Mouse (Mus musculus) frontal cortex, postnatal 36 days (tissue): Measurements from ENCODE around the gene Sez6l.
A peak's percentile ranks its signal among the peaks of the same experiment; 100 is the strongest.

Source experiments
- DNase-seq, 2 experiments: peaks; one replicate each; pipeline ENCODE4 v3.0.0; 2022; ENCODE audit warnings: low spot score in 2 of 2

The Sez6l gene

DNA sequence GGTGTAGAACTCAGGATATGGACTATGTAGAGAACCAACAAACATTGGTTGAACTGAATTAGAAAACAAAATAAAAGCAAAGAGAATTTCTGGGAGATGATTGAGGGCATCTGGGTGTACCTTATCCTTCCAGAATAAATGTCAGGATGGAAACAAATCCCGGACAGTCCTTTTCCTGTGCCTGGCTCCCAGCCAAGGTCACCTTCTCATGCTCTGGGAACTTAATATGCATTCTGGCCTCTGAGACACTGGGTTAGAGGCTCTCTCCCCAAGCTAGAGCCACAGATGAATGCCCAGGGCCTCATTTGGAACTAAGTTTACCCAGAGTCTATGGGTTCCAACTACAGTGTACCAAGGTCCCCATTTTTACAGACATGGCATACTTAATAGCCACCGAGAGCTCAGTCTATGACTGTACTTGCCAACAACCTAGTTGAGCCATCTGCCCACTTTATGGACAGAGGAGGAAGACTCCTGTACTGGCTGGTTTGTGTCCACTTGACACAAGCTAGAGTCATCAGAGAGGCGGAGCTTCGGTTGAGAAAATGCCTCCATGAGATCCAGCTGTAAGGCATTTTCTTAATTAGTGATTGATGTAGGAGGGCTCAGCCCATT, 7.3 kb upstream of the Sez6l start:
- no peak for DNase-seq

GRCm38 (mm10) chr5:112583304-112583703, 6.3 kb upstream of the Sez6l start:
- no peak for DNase-seq

- peak; percentile 63 to 73 for DNase-seq
These were observed 765 bp upstream of the Sez6l start for GRCm38 (mm10) chr5:112577750-112578149.

- peak in 1 of 2 experiments; percentile 51 for DNase-seq
These were observed 508 bp downstream of the Sez6l start for GRCm38 (mm10) chr5:112576361-112576992.

- DNase-seq = peak in 1 of 2 experiments; percentile 55
These were observed 1.7 kb downstream of the Sez6l start for GRCm38 (mm10) chr5:112575151-112575915.

- peak; percentile 77 to 87 for DNase-seq
These were observed 3.1 kb downstream of the Sez6l start for GRCm38 (mm10) chr5:112573916-112574315.

DNA sequence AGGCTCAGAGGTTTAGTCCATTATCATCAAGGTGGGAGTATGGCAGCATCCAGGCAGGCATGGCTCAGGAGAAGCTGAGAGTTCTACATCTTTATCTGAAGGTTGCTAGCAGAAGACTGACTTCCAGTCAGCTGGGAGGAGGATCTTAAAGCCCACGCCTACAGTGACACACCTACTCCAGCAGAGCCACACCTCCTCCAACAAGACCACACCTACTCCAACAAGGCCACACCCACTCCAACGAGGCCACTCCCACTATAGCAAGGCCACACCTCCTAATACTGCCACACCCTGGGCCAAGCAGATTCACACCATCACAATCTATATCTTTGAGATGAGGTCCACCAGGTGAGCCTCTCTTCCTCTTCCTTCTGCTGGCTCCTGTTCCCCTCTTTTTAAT, 4.8 kb downstream of the Sez6l start:
- DNase-seq = no peak

DNA sequence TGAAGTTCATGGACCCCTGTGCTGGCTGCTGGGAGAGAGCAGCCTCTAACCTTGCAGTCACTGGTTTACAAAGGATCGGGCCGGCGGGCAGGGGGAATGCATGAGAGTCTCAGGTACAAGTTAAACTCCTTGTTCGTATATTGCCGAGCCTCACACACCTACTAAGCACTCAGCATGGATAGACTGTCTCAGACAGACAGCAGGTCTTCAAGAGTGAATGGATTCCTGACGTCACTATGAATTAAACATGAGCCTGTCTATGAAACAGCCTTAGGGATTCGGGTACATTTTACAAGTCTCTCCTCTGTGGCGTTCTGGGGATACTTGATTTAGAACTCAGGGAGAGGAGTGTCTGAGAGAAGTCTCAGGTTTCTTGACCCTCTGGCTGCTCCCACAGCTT, 11.5 kb downstream of the Sez6l start:
- no peak for DNase-seq

DNA sequence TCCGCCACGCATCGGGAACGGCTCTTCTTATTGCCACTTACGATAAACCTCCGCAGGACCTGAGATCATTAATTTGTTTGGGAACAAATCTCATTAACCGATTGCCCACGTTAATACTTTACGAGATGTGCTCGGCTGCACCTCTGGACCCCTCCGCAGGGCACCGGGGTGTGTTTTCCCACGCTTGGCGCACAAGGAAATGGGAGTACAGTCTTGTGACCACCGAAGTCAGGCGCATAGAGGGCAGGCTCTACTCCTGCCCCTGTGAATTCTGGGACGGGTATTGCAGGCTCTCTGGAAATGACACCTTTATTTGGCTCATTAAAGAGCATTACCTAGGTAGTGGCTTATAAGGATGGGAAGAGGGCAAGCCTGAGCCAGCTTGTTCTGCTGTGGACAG, 11.9 kb downstream of the Sez6l start:
- DNase-seq = no peak

GRCm38 (mm10) chr5:112560869-112561499, 16.0 kb downstream of the Sez6l start:
- no peak for DNase-seq

- DNase-seq = peak in 1 of 2 experiments; percentile 42
These were observed 16.8 kb downstream of the Sez6l start for GRCm38 (mm10) chr5:112560139-112560538.

GRCm38 (mm10) chr5:112557396-112557795, 19.6 kb downstream of the Sez6l start:
- no peak for DNase-seq

- DNase-seq = no peak
These were observed 20.3 kb downstream of the Sez6l start for GRCm38 (mm10) chr5:112556640-112557039.

- peak in 1 of 2 experiments; percentile 45 for DNase-seq
These were observed 22.5 kb downstream of the Sez6l start for GRCm38 (mm10) chr5:112554508-112554907.

DNA sequence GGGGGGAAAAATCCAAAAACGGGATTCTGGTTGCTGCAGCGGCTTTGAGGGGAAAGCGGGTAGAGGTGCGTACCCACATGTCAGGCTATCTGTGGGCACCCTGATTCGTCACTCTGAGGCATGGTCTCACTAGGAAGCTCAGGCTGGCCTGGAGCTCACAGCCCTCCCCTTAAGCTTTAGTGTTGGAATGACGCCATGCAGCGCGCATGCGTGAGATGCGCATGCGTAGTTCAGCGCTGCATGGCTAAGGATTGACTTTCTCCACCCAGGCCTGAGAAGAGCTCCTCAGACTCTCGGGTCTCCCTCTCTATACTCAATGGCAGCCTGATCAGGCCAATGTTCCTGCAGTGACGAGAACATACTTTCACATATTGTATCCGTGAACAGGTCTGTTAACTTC, 24.2 kb downstream of the Sez6l start:
- DNase-seq = peak in 1 of 2 experiments; percentile 36

DNA sequence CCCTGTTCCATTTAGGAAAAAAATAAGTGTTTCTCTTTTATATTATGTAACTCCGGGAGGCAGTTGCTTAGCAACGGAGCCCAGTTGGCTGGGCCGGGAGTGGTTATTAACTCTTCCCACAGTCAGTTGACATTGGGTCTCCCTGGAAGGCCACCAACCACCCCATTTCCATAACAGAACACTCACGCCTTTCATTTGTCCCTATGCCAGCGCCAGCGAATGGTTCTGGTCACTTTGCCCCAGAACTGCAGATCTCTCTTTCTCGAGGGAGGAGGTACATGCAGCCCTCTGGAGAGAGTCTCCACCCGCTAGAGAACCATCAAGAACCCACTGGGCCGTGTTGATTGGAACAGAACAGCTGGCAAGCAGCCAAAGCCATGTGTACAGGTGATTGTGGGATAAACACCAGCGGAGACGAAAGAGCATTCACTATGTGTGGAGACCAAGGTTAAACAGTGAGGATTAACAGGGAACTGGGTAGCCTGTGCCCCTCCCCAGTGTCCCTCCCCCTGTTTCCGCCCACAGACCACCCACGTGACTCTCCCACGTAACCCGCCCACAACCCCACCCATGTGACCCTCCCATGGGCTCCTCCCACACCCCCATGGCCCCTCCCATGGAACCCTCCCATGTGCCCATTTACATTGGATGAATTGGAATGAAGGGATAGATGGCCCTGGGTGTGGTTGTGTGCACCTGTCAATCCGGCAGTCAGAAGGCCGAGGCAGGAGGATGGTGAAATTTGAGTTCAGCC, 24.8 kb downstream of the Sez6l start:
- DNase-seq = peak; percentile 74 to 85

DNA sequence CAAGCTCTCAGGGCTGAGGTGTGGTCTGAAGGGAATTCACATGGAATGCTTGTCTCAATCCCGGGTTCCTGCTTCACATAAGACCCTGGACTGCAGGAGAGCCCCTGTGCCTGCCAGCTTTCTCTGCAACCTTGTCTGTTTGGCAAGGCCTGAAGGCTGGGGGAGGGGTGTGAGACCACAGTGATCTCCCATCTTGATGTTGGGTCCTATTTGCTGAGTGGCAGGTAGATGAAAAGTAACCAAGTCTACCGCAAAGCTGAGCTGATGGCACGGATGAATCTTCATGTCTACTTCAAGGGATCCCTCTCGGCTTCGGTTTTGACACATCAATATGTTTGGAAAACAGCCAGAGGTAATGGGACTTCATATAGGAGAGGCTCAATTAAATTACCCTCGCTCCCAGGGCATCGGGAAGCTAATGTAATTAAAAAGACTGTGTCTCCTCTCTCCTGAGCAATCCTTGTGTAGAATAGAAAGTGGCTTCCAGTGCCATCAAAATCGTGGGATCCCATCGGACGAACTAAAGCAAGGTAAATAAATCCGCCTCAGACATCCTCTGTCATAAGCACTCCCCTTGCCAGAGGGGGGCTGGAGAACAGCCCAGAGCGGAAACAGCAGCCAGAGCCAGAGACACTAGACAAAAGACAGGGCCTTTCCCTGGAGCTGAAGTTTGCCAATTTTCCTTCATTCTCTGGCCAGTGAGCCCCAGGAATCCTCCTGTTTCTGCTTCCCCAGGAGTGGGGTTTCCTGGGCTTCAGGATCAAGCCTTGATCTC, 28.0 kb downstream of the Sez6l start:
- DNase-seq = no peak

DNA sequence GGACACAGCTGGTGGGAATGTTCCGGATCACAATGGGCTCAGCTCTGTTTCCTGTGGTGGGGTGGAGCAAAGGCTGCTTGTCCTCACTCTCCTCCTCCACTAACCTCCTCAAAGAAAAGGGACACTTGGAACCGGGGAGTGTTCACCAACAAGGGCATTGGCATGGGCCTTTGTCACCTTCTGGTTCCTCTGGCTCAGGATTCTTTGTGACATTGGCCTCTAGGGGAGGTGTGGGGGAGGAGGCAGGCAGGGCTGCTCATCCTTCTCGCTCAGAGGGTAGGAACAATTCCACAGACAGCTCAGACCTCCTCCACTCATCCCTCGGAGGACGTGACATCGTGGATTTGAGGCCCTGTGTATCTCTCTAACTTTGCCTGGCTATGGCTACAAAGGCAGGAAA, 30.2 kb downstream of the Sez6l start:
- DNase-seq = no peak

GRCm38 (mm10) chr5:112538295-112538694, 38.7 kb downstream of the Sez6l start:
- DNase-seq = peak in 1 of 2 experiments; percentile 67

DNA sequence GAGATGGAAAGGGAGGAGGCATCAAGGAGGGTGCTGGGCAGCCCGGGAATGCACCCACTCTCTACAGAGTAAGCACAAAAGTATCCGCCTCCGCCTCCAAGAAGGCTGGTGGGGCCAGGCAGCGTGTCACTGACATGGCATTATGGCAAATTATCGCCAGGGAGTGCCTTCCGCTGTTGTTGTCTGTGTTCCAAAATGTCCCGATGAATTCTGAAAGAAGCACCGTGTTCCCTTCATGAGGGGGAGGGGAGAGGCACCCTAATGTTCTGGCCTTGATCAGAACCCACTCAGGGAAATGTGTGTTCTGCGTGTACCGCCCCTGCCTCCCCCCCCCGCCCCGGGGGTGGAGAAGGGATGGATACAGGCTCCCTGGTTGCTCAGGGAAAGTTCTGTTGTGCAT, 41.1 kb downstream of the Sez6l start:
- DNase-seq = peak in 1 of 2 experiments; percentile 41

- DNase-seq = no peak
These were observed 42.8 kb downstream of the Sez6l start for GRCm38 (mm10) chr5:112534146-112534545.
